In genomic region chr9:37106808-37107207, GRCm38 (mm10) we compare ENCODE assay signal across 12 mouse cellular contexts. TPM values are rescaled to one million over a fixed set of nuclear protein-coding genes. Genes with fewer than 3 reads are reported as not detected.
DNase-seq lines count a peak whose midpoint lies in the region; ATAC-seq lines count a peak whose summit lies in the region.
"Had no signal": no experiment of that assay in that cellular context is flagged by ENCODE, and none has a peak within 500 bp of the region (broad histone marks: within the 10 kb centered on the region; RNA-seq: fewer than 3 reads in every experiment).

No protein-coding gene starts in this region.

- no peak overlapping the region for H3K4me3 ChIP-seq in heart, embryonic 10.5 days
- no peak overlapping the region for H3K4me3 ChIP-seq in kidney, embryonic 16.5 days (ENCODE audit: low read length)
- H3K4me3 ChIP-seq in midbrain, embryonic 16.5 days (ENCODE audit: low read depth, low read length), result no peak overlapping the region
- H3K4me3 ChIP-seq: myocyte had no signal

- no peak overlapping the region for H3K4me2 ChIP-seq in kidney, embryonic 16.5 days (replicated peaks; ENCODE audit: low read depth, low read length)
- H3K4me2 ChIP-seq in midbrain, embryonic 16.5 days (ENCODE audit: low read length), result no peak overlapping the region

- no peaks in the 10 kb centered on the region for H3K9me3 ChIP-seq in heart, embryonic 10.5 days
- no peaks in the 10 kb centered on the region for H3K9me3 ChIP-seq in kidney, embryonic 16.5 days (ENCODE audit: low read length)
- no peaks in the 10 kb centered on the region for H3K9me3 ChIP-seq in midbrain, embryonic 16.5 days (replicated peaks; ENCODE audit: control insufficient read depth, low read length, poor library complexity, severe bottlenecking)

- DNase-seq in heart, embryonic 10.5 days (ENCODE audit: low spot score), result no peak
- no peak for DNase-seq in heart, postnatal 4 days
- DNase-seq in Muller cell, postnatal 12 days (ENCODE audit: inconsistent ontology term), result peak; percentile 84
- peak; percentile 60 to 63 for DNase-seq in cerebellum, adult 18-20 months
- no peak for DNase-seq in left cerebral cortex, postnatal 14 days (ENCODE audit: low spot score in 2 of 2)
- no peak for DNase-seq in gastrocnemius, postnatal 14 days
- DNase-seq: lung, adult 2 months; right cerebral cortex, postnatal 4 days had no signal

- H3K27me3 ChIP-seq in heart, embryonic 10.5 days (ENCODE audit: insufficient read depth, poor library complexity, severe bottlenecking), result no peaks in the 10 kb centered on the region
- no peaks in the 10 kb centered on the region for H3K27me3 ChIP-seq in kidney, embryonic 16.5 days (ENCODE audit: insufficient read depth, low read length)
- H3K27me3 ChIP-seq in midbrain, embryonic 16.5 days (ENCODE audit: control insufficient read depth, insufficient read depth, low read depth, low read length), result no peaks in the 10 kb centered on the region

- H3K36me3 ChIP-seq in heart, embryonic 10.5 days, result no peaks in the 10 kb centered on the region
- no peaks in the 10 kb centered on the region for H3K36me3 ChIP-seq in kidney, embryonic 16.5 days (ENCODE audit: insufficient read depth, low read length)
- H3K36me3 ChIP-seq in midbrain, embryonic 16.5 days (ENCODE audit: control insufficient read depth, insufficient read depth, low read length), result no peaks in the 10 kb centered on the region

- 48% methylated on average over 3 of the region's 3 CpGs for WGBS in heart, embryonic 10.5 days
- WGBS in kidney, embryonic 16.5 days, result 62% methylated on average over 3 of the region's 3 CpGs
- 29% methylated on average over 3 of the region's 3 CpGs for WGBS in midbrain, embryonic 16.5 days

- no peak overlapping the region for H3K9ac ChIP-seq in kidney, embryonic 16.5 days (replicated peaks; ENCODE audit: low read length)
- H3K9ac ChIP-seq in midbrain, embryonic 16.5 days (ENCODE audit: low read depth, low read length), result no peak overlapping the region

- H3K4me1 ChIP-seq in heart, embryonic 10.5 days, result peaks cover 27% of the 10 kb centered on the region
- peaks cover 9% of the 10 kb centered on the region for H3K4me1 ChIP-seq in kidney, embryonic 16.5 days (ENCODE audit: insufficient read depth, low read length)
- peaks cover 6% of the 10 kb centered on the region; the same call in 1 of the 2 replicates for H3K4me1 ChIP-seq in midbrain, embryonic 16.5 days (ENCODE audit: control insufficient read depth, insufficient read depth, low read length)

- intact Hi-C loops in left cerebral cortex, postnatal 14 days (cut with DNase I), result no loop called here
- intact Hi-C loops in gastrocnemius, postnatal 14 days (cut with DNase I; ENCODE audit: low total_unique reads), result no loop called here

- ATAC-seq in kidney, embryonic 16.5 days (ENCODE audit: low FRiP score, low TSS enrichment), result peak; percentile 62; the same call in 1 of the 2 replicates
- no peak for ATAC-seq in midbrain, embryonic 16.5 days

- H3K27ac ChIP-seq in heart, embryonic 10.5 days, result peak overlapping the region; percentile 52; the same call in 1 of the 2 replicates
- peak overlapping the region; percentile 48; the same call in 1 of the 2 replicates for H3K27ac ChIP-seq in kidney, embryonic 16.5 days (ENCODE audit: low read length)
- no peak overlapping the region for H3K27ac ChIP-seq in midbrain, embryonic 16.5 days (ENCODE audit: low read length)

RNA-seq across cellular contexts. Expression of gene Pknox2, which starts 40.4 kb away (rescaled TPM):
- 8.8 and 9.1 TPM in 2 replicates for polyA plus RNA-seq in heart, embryonic 10.5 days (2016; fragmentation: Nextera tagmentation; extraction: Ambion mirVana)
- total RNA-seq in heart, postnatal 4 days (2021), result 1 to 10 TPM; 7.0 TPM
- polyA plus RNA-seq in kidney, embryonic 16.5 days (2015; fragmentation: Nextera tagmentation; extraction: Ambion mirVana), result 11.0 and 12.7 TPM in 2 replicates
- polyA plus RNA-seq in midbrain, embryonic 16.5 days (2015; fragmentation: Nextera tagmentation; extraction: Ambion mirVana), result 32.5 and 34.3 TPM in 2 replicates
- 10 to 100 TPM; 77.8 to 78.8 TPM for total RNA-seq in left cerebral cortex, postnatal 14 days (2021)
- total RNA-seq in gastrocnemius, postnatal 14 days (2021), result 10 to 100 TPM; 27.6 to 31.4 TPM
- total RNA-seq: common myeloid progenitor, adult 5-6 weeks had no signal

Comparison
In these comparisons a context has a peak if more than half of its experiments do, and no peak if none do; other contexts are left out.
1. DNase-seq: peak in Muller cell, postnatal 12 days (single experiment) and cerebellum, adult 18-20 months (2 of 2); none in heart, embryonic 10.5 days (single experiment), heart, postnatal 4 days (single experiment), left cerebral cortex, postnatal 14 days (0 of 2) and gastrocnemius, postnatal 14 days (single experiment).